Mouse (Mus musculus) lung, adult 2 months (tissue): ENCODE results near the gene Perp.

ENCODE experiments used
- CTCF ChIP-seq: fragments of 200-500 bp; IDR thresholded peaks from 2 replicates; pipeline ENCODE4 v1.5.1; 2011; ENCODE audit warnings: mild to moderate bottlenecking, low read length, control low read depth; ENCODE audit not compliant: insufficient read depth
- POLR2A ChIP-seq: fragments of 200-500 bp; IDR thresholded peaks from 2 replicates; pipeline ENCODE4 v1.6.1; 2011; ENCODE audit warnings: low read depth, mild to moderate bottlenecking, control low read depth, low read length, borderline replicate concordance; ENCODE audit errors: extremely low read depth

DNA sequence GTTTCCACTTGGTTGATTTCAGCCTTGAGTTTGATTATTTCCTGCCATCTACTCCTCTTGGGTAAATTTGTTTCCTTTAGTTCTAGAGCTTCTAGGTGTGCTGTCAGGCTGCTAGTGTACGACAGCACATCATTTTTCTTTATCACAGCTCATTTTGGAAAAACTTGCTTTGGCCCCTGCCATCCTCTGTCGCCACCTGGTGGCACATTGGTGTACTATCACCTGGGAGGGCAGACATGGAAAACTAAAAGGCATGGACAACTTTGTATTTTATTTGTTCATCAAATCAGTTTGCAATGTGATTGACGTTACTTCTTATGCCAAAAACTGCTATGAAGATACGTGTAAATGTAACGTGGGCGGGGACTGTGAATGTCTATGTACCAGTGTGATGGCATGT is 59.3 kb downstream of the Perp start:
- peak; percentile 95 for TF ChIP-seq CTCF
- TF ChIP-seq POLR2A = no peak
